In the genomic region with DNA sequence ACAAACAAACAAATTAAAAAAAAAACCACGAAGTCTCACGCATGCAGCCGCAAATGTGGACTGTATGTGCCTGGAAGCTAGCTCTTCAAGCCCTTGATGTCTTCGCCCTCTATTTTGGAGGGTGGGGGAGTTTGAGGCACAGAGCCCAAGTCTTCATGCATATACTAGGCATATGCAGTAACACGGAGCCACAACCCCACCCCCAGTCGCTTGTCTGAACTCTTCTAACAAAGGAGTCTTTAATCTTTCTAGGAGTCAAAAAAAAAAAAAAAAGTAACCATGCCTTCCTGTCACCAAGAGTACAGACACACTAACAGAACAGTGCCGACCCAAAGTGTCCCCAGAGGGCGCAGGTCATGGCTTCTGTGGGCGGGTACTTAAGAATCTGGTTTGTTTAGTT, we compare ENCODE assay signal across 10 mouse cellular contexts. TPM values are rescaled to one million over a fixed set of nuclear protein-coding genes. Genes with fewer than 3 reads are reported as not detected.
A peak's percentile ranks its signal among the peaks of the same experiment; 100 is the strongest.
DNase-seq lines count a peak whose midpoint lies in the region; ATAC-seq and TF ChIP-seq lines count a peak whose summit lies in the region.
"Had no signal": no experiment of that assay in that cellular context is flagged by ENCODE, and none has a peak within 500 bp of the region (broad histone marks: within the 10 kb centered on the region; RNA-seq: fewer than 3 reads in every experiment).

No protein-coding gene starts in this region.

- peak overlapping the region; percentile 36; the same call in 1 of the 2 replicates for H3K27ac ChIP-seq in cerebellum, adult 2 months (ENCODE audit: insufficient read depth, low read length)
- no peak overlapping the region for H3K27ac ChIP-seq in embryonic facial prominence, embryonic 11.5 days (replicated peaks; ENCODE audit: low read depth, low read length)
- H3K27ac ChIP-seq in hindbrain, embryonic 15.5 days (replicated peaks): peak overlapping the region; percentile 97
- H3K27ac ChIP-seq in neural tube, embryonic 13.5 days (replicated peaks): peak overlapping the region; percentile 97
- no peak overlapping the region for H3K27ac ChIP-seq in heart, adult 2 months
- H3K27ac ChIP-seq: liver, embryonic 12.5 days had no signal

- H3K9ac ChIP-seq in embryonic facial prominence, embryonic 11.5 days (replicated peaks; ENCODE audit: low read length): no peak overlapping the region
- H3K9ac ChIP-seq in hindbrain, embryonic 15.5 days: peak overlapping the region; percentile 90
- peak overlapping the region; percentile 96 for H3K9ac ChIP-seq in neural tube, embryonic 13.5 days
- H3K9ac ChIP-seq in heart, adult 2 months (ENCODE audit: low read depth, low read length): no peak overlapping the region
- H3K9ac ChIP-seq: liver, embryonic 12.5 days had no signal

- peak overlapping the region; percentile 73 for H3K4me3 ChIP-seq in cerebellum, adult 2 months (replicated peaks; ENCODE audit: insufficient read depth, low read depth, low read length)
- H3K4me3 ChIP-seq in embryonic facial prominence, embryonic 11.5 days (ENCODE audit: low read depth, low read length): peak overlapping the region; percentile 43
- H3K4me3 ChIP-seq in hindbrain, embryonic 15.5 days: peak overlapping the region; percentile 74
- peak overlapping the region; percentile 87 for H3K4me3 ChIP-seq in neural tube, embryonic 13.5 days
- H3K4me3 ChIP-seq in heart, adult 2 months: no peak overlapping the region

- ATAC-seq in embryonic facial prominence, embryonic 11.5 days (replicated peaks; ENCODE audit: insufficient number of reproducible peaks, low FRiP score, low TSS enrichment, low read depth): no peak
- no peak for ATAC-seq in hindbrain, embryonic 15.5 days (ENCODE audit: low FRiP score, low read depth)
- ATAC-seq in neural tube, embryonic 13.5 days (ENCODE audit: low read depth): no peak
- ATAC-seq: liver, embryonic 12.5 days had no signal

- TF ChIP-seq CTCF in cerebellum, adult 2 months (IDR thresholded peaks at IDR 0.05; ENCODE audit: borderline replicate concordance, insufficient read depth, low read depth, low read length): no peak
- no peak for TF ChIP-seq CTCF in heart, adult 2 months (IDR thresholded peaks at IDR 0.05)

- no peaks in the 10 kb centered on the region for H3K79me2 ChIP-seq in heart, adult 2 months (replicated peaks; ENCODE audit: control insufficient read depth, insufficient read depth, low read length)

- no peaks in the 10 kb centered on the region; the same call in 1 of the 2 replicates for H3K36me3 ChIP-seq in embryonic facial prominence, embryonic 11.5 days (replicated peaks; ENCODE audit: control insufficient read depth, insufficient read depth, low read depth, low read length)
- H3K36me3 ChIP-seq in hindbrain, embryonic 15.5 days: peaks cover 7% of the 10 kb centered on the region
- peaks cover 9% of the 10 kb centered on the region for H3K36me3 ChIP-seq in neural tube, embryonic 13.5 days
- no peaks in the 10 kb centered on the region for H3K36me3 ChIP-seq in heart, adult 2 months (ENCODE audit: control insufficient read depth, insufficient read depth, low read length)
- H3K36me3 ChIP-seq: liver, embryonic 12.5 days had no signal

- no peak for TF ChIP-seq POLR2A in cerebellum, adult 2 months (IDR thresholded peaks at IDR 0.05; ENCODE audit: borderline replicate concordance, insufficient read depth, low read length)
- TF ChIP-seq POLR2A in heart, adult 2 months (IDR thresholded peaks at IDR 0.05; ENCODE audit: insufficient read depth, low read depth, low read length): no peak

- DNase-seq in cerebellum, adult 2 months: no peak
- DNase-seq in cerebellum, adult 9-10 months: no peak
- no peak for DNase-seq in embryonic facial prominence, embryonic 11.5 days (ENCODE audit: low spot score)
- DNase-seq in heart, adult 2 months: no peak
- DNase-seq in yolk sac, embryonic 10.5 days (ENCODE audit: low spot score): no peak
- DNase-seq in natural killer cell, adult 2 months (ENCODE audit: low spot score in 2 of 2): no peak

- intact Hi-C loops in heart, adult 2 months (cut with DNase I): no loop called here

- H3K4me2 ChIP-seq in embryonic facial prominence, embryonic 11.5 days (ENCODE audit: low read depth, low read length): no peak overlapping the region
- H3K4me2 ChIP-seq in hindbrain, embryonic 15.5 days: peak overlapping the region; percentile 78
- peak overlapping the region; percentile 92 for H3K4me2 ChIP-seq in neural tube, embryonic 13.5 days

- peaks cover 23% of the 10 kb centered on the region; the same call in 1 of the 2 replicates for H3K4me1 ChIP-seq in cerebellum, adult 2 months (ENCODE audit: control insufficient read depth, insufficient read depth, low read length)
- peaks cover 4% of the 10 kb centered on the region; the same call in 1 of the 2 replicates for H3K4me1 ChIP-seq in embryonic facial prominence, embryonic 11.5 days (ENCODE audit: control insufficient read depth, insufficient read depth, low read length)
- peaks cover 31% of the 10 kb centered on the region for H3K4me1 ChIP-seq in hindbrain, embryonic 15.5 days (replicated peaks)
- peaks cover 34% of the 10 kb centered on the region for H3K4me1 ChIP-seq in neural tube, embryonic 13.5 days (replicated peaks)
- no peaks in the 10 kb centered on the region; the same call in 1 of the 2 replicates for H3K4me1 ChIP-seq in heart, adult 2 months (ENCODE audit: control insufficient read depth, insufficient read depth, low read length)

- H3K27me3 ChIP-seq in cerebellum, adult 2 months (ENCODE audit: control insufficient read depth, insufficient read depth, low read length): no peaks in the 10 kb centered on the region
- H3K27me3 ChIP-seq in embryonic facial prominence, embryonic 11.5 days (ENCODE audit: control insufficient read depth, insufficient read depth, low read length): peaks cover 41% of the 10 kb centered on the region
- no peaks in the 10 kb centered on the region for H3K27me3 ChIP-seq in hindbrain, embryonic 15.5 days
- peaks cover 38% of the 10 kb centered on the region for H3K27me3 ChIP-seq in neural tube, embryonic 13.5 days
- H3K27me3 ChIP-seq in heart, adult 2 months (ENCODE audit: control insufficient read depth, insufficient read depth, low read length): peaks cover 20% of the 10 kb centered on the region

- no peaks in the 10 kb centered on the region for H3K9me3 ChIP-seq in embryonic facial prominence, embryonic 11.5 days (replicated peaks; ENCODE audit: control insufficient read depth, low read length)
- H3K9me3 ChIP-seq in hindbrain, embryonic 15.5 days: no peaks in the 10 kb centered on the region
- H3K9me3 ChIP-seq in neural tube, embryonic 13.5 days: no peaks in the 10 kb centered on the region
- H3K9me3 ChIP-seq: liver, embryonic 12.5 days had no signal

- 2% methylated on average over 9 of the region's 9 CpGs for WGBS in cerebellum, adult 2 months
- 2% methylated on average over 9 of the region's 9 CpGs for WGBS in embryonic facial prominence, embryonic 11.5 days
- under 1% methylated on average over 9 of the region's 9 CpGs for WGBS in hindbrain, embryonic 15.5 days
- 3% methylated on average over 9 of the region's 9 CpGs for WGBS in neural tube, embryonic 13.5 days
- 6% methylated on average over 9 of the region's 9 CpGs for WGBS in heart, adult 2 months

- TF ChIP-seq EP300 in heart, adult 2 months (IDR thresholded peaks at IDR 0.05; ENCODE audit: insufficient read depth, low read depth, low read length): no peak

RNA-seq across cellular contexts. Expression of a gene that starts 1.0 kb away (rescaled TPM):
- polyA plus RNA-seq in cerebellum, adult 2 months (2012; rRNA removed): 48.9 and 49.3 TPM in 2 replicates
- polyA plus RNA-seq in embryonic facial prominence, embryonic 11.5 days (2014; fragmentation: Nextera tagmentation; extraction: Ambion mirVana): 72.5 and 90.4 TPM in 2 replicates
- 74.1 and 81.2 TPM in 2 replicates for polyA plus RNA-seq in hindbrain, embryonic 15.5 days (2015; fragmentation: Nextera tagmentation; extraction: Ambion mirVana)
- 81.7 and 85.0 TPM in 2 replicates for polyA plus RNA-seq in neural tube, embryonic 13.5 days (2015; fragmentation: Nextera tagmentation; extraction: Ambion mirVana)
- total RNA-seq in heart, adult 2 months (2021): 10 to 100 TPM; 58.2 to 63.9 TPM
- polyA plus RNA-seq in heart, adult 2 months (2012; rRNA removed): 16.7 and 24.5 TPM in 2 replicates

RNA-seq across cellular contexts. Expression of a gene that starts 1.5 kb away (rescaled TPM):
- polyA plus RNA-seq in cerebellum, adult 2 months (2012; rRNA removed): 214 and 232 TPM in 2 replicates
- polyA plus RNA-seq in embryonic facial prominence, embryonic 11.5 days (2014; fragmentation: Nextera tagmentation; extraction: Ambion mirVana): 37.0 and 49.6 TPM in 2 replicates
- 526 and 612 TPM in 2 replicates for polyA plus RNA-seq in hindbrain, embryonic 15.5 days (2015; fragmentation: Nextera tagmentation; extraction: Ambion mirVana)
- 680 and 687 TPM in 2 replicates for polyA plus RNA-seq in neural tube, embryonic 13.5 days (2015; fragmentation: Nextera tagmentation; extraction: Ambion mirVana)
- under 1 TPM in 1 of 2 experiments, not detected in 1; 0.11 TPM for total RNA-seq in heart, adult 2 months (2021)
- 0.04 and 0.09 TPM in 2 replicates for polyA plus RNA-seq in heart, adult 2 months (2012; rRNA removed)
- total RNA-seq: megakaryocyte progenitor cell, adult 5-6 weeks had no signal

RNA-seq across cellular contexts. Expression of a gene that starts 34.7 kb away (rescaled TPM):
- polyA plus RNA-seq in cerebellum, adult 2 months (2012; rRNA removed): 40.4 and 40.9 TPM in 2 replicates
- 35.8 and 38.1 TPM in 2 replicates for polyA plus RNA-seq in embryonic facial prominence, embryonic 11.5 days (2014; fragmentation: Nextera tagmentation; extraction: Ambion mirVana)
- 29.3 and 33.4 TPM in 2 replicates for polyA plus RNA-seq in hindbrain, embryonic 15.5 days (2015; fragmentation: Nextera tagmentation; extraction: Ambion mirVana)
- 26.9 and 29.1 TPM in 2 replicates for polyA plus RNA-seq in neural tube, embryonic 13.5 days (2015; fragmentation: Nextera tagmentation; extraction: Ambion mirVana)
- 1 to 10 TPM; 2.7 to 3.2 TPM for total RNA-seq in heart, adult 2 months (2021)
- 2.5 and 3.5 TPM in 2 replicates for polyA plus RNA-seq in heart, adult 2 months (2012; rRNA removed)

RNA-seq across cellular contexts. Expression of a gene that starts 51.6 kb away (rescaled TPM):
- polyA plus RNA-seq in cerebellum, adult 2 months (2012; rRNA removed): 5.1 and 5.2 TPM in 2 replicates
- polyA plus RNA-seq in embryonic facial prominence, embryonic 11.5 days (2014; fragmentation: Nextera tagmentation; extraction: Ambion mirVana): 12.8 and 13.4 TPM in 2 replicates
- polyA plus RNA-seq in hindbrain, embryonic 15.5 days (2015; fragmentation: Nextera tagmentation; extraction: Ambion mirVana): 5.8 and 5.9 TPM in 2 replicates
- polyA plus RNA-seq in neural tube, embryonic 13.5 days (2015; fragmentation: Nextera tagmentation; extraction: Ambion mirVana): 6.8 and 7.2 TPM in 2 replicates
- total RNA-seq in heart, adult 2 months (2021): 1 to 10 TPM; 2.7 to 2.9 TPM
- 1.5 and 2.2 TPM in 2 replicates for polyA plus RNA-seq in heart, adult 2 months (2012; rRNA removed)

Comparison
In these comparisons a context has a peak if more than half of its experiments do, and no peak if none do; other contexts are left out.
1. H3K27ac ChIP-seq: peak in cerebellum, adult 2 months (single experiment), hindbrain, embryonic 15.5 days (single experiment) and neural tube, embryonic 13.5 days (single experiment); none in embryonic facial prominence, embryonic 11.5 days (single experiment) and heart, adult 2 months (single experiment).
2. H3K9ac ChIP-seq: peak in hindbrain, embryonic 15.5 days (single experiment) and neural tube, embryonic 13.5 days (single experiment); none in embryonic facial prominence, embryonic 11.5 days (single experiment) and heart, adult 2 months (single experiment).
3. RNA of a gene that starts 1.5 kb away (polyA plus RNA-seq): 680 to 687 TPM in neural tube, embryonic 13.5 days, 526 to 612 TPM in hindbrain, embryonic 15.5 days, 214 to 232 TPM in cerebellum, adult 2 months and 37.0 to 49.6 TPM in embryonic facial prominence, embryonic 11.5 days; 0.04 to 0.09 TPM in heart, adult 2 months; every median in the first group is over 10 times any median in the second.